Mouse (Mus musculus) neural tube, embryonic 15.5 days (tissue): Measurements from ENCODE around the gene Sez6l2. TPM values are rescaled to one million over a fixed set of nuclear protein-coding genes. Genes with fewer than 3 reads are reported as not detected.
A peak's percentile ranks its signal among the peaks of the same experiment; 100 is the strongest.
"Not testable (repeated sequence)": the region's sequence is repeated elsewhere in the genome, so short reads cannot be mapped to it uniquely, and the experiment has no call there.

ENCODE experiments used
- ATAC-seq: fragments of 200-750 bp; cut with Nextera tagmentation; 2 replicates; pipeline ENCODE4 v1.8.0; 2017; ENCODE audit warnings: mild to moderate bottlenecking, moderate TSS enrichment, moderate library complexity; ENCODE audit not compliant: low FRiP score
- H3K27ac ChIP-seq: fragments of 300-500 bp; sonication (generic); replicated peaks from 2 replicates; pipeline ENCODE4 v1.5.1; 2015; ENCODE audit warnings: mild to moderate bottlenecking, inconsistent platforms
- H3K27me3 ChIP-seq: fragments of 300-500 bp; sonication (generic); replicated peaks from 2 replicates; pipeline ENCODE4 v1.6.1; 2015; ENCODE audit warnings: inconsistent platforms
- H3K36me3 ChIP-seq: fragments of 300-500 bp; sonication (generic); 2 replicates; pipeline ENCODE4 v1.6.1; 2015; ENCODE audit warnings: inconsistent platforms
- H3K4me1 ChIP-seq: fragments of 300-500 bp; sonication (generic); 2 replicates; pipeline ENCODE4 v1.6.1; 2015; ENCODE audit warnings: inconsistent platforms
- H3K4me2 ChIP-seq: fragments of 300-500 bp; sonication (generic); 2 replicates; pipeline ENCODE4 v1.6.1; 2015; ENCODE audit warnings: inconsistent platforms, mild to moderate bottlenecking, moderate library complexity
- H3K4me3 ChIP-seq: fragments of 300-500 bp; sonication (generic); replicated peaks from 2 replicates; pipeline ENCODE4 v1.5.1; 2015; ENCODE audit warnings: mild to moderate bottlenecking, inconsistent platforms
- H3K9ac ChIP-seq: fragments of 300-500 bp; sonication (generic); replicated peaks from 2 replicates; pipeline ENCODE4 v1.6.1; 2015; ENCODE audit warnings: mild to moderate bottlenecking, inconsistent platforms
- H3K9me3 ChIP-seq: fragments of 300-500 bp; sonication (generic); replicated peaks from 2 replicates; pipeline ENCODE4 v1.6.1; 2016; ENCODE audit warnings: inconsistent platforms
- WGBS: fragments of 180-500 bp; shearing (Covaris S2); methylation state at CpG from one replicate; pipeline ENCODE4 v1.1.7; 2015; ENCODE audit warnings: mixed read lengths; 5-methylcytosine and 5-hydroxymethylcytosine counted together
- polyA plus RNA-seq: library from polyadenylated mRNA; unstranded; fragments of >200 nt; fragmentation: Nextera tagmentation; extraction: Ambion mirVana; gene quantifications from 2 replicates; pipeline ENCODE4 v1.2.1, GENCODE M21; 2015

Gene Sez6l2
- polyA plus RNA-seq = 51.6 and 56.9 TPM in 2 replicates

DNA sequence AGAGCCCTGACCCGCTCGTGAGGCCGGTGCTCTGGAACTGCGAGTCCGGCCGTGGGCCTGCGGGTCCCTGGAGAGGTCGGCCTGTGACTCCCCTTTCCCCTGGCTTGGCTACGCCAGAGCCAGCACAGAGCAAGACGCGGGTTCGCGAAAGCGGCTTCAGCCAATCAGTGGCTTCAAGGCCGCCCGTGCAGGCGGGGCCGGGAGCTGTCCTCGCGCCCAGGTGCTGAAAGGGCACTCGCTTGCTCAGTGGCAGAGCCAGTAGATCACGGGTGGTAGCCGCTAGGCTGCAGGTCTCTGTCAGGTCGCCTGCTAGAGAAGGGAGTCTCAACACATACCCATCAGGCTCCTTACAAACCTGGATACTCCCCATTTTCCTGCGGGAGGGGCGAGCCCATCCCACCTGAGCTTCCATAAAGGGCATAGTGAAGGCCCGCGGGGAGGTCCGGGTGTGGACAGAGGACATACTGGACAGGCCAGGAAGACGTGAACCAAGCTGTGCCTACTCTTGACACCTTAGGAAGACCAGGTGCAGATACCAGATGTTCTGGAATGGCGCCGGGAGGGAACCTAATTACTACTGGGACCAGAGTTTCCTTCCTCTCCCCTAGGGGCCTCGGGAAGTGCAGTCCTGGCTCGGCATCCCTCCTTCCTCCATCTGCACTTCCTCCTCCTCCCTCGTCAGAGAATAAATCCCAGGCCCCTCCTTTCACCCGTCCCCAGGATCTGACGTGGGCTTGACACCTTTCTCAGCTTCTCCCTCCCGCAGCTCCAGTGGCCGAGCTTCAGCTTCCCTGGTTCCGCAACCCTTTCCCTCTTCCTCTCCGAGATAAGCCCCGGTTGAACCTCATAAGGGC lies at the start of gene Sez6l2:
Sez6l2 (plus strand) TSS at position 771 of the 854 bp plus-strand sequence.
- peak within 1 kb of the TSS; percentile 96 for H3K27ac ChIP-seq
- H3K4me1 ChIP-seq = peaks cover 72% of the 10 kb centered on the region
- H3K9ac ChIP-seq = peak within 1 kb of the TSS; percentile 73
- peak; percentile 90 for ATAC-seq
- no peaks in the 10 kb centered on the region for H3K9me3 ChIP-seq
- H3K4me2 ChIP-seq = peak within 1 kb of the TSS; percentile 98
- WGBS = under 1% methylated on average over 42 of the region's 42 CpGs
- H3K36me3 ChIP-seq = peaks cover 22% of the 10 kb centered on the region
- peak within 1 kb of the TSS; percentile 67 for H3K4me3 ChIP-seq
- H3K27me3 ChIP-seq = no peaks in the 10 kb centered on the region

DNA sequence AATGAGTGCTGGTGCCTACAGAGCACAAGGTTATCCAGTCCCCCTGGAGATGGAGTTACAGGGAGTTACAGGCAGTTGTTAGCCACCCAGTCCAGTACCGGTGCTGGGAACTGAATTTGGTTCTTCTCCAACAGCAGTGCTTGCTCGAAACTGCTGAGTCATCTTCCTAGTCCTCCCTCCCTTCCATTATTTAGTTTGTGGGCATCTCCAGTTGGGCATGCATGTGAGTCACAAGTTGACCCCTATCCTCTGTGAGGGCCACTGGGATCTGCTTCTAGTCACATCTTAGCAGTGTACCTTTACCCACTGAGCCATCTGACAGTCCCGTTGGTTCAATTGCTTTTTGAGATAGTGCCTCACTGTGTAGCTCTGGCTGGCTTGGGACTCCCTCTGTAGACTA lies 44.8 kb upstream of the Sez6l2 start:
- Histone ChIP-seq H3K9me3 (no peaks in the 10 kb centered on the region), H3K9ac (no peak overlapping the region), H3K27ac (no peak overlapping the region), H3K36me3 (no peaks in the 10 kb centered on the region), H3K27me3 (no peaks in the 10 kb centered on the region), H3K4me1 (no peaks in the 10 kb centered on the region), H3K4me3 (no peak overlapping the region), H3K4me2 (no peak overlapping the region)
- no peak for ATAC-seq
- WGBS = 81% methylated on average over 3 of the region's 3 CpGs

DNA sequence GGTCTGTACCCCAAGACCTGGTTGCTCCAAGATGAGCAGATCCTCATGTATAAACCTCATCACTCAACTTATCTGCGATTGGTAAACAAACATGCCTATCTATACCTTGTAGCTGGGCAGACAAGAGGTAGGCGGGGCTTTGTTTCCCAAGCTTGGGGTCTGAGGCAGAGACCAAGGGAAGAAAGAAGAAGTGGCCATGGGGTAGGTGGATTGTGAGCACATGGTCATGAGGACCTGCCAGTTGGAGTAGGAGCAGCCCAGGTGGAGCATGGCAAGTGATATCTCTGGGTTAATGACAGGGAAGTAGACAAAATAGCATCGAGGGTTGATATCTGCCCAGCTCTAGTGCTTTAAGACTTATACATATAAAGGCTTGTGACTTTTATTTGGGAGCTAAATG lies 35.5 kb upstream of the Sez6l2 start:
- Histone ChIP-seq H3K4me2 (no peak overlapping the region), H3K9ac (no peak overlapping the region), H3K4me3 (no peak overlapping the region), H3K36me3 (no peaks in the 10 kb centered on the region), H3K27me3 (no peaks in the 10 kb centered on the region), H3K9me3 (no peaks in the 10 kb centered on the region), H3K4me1 (no peaks in the 10 kb centered on the region), H3K27ac (no peak overlapping the region)
- 88% methylated on average over 3 of the region's 3 CpGs for WGBS
- ATAC-seq = no peak

DNA sequence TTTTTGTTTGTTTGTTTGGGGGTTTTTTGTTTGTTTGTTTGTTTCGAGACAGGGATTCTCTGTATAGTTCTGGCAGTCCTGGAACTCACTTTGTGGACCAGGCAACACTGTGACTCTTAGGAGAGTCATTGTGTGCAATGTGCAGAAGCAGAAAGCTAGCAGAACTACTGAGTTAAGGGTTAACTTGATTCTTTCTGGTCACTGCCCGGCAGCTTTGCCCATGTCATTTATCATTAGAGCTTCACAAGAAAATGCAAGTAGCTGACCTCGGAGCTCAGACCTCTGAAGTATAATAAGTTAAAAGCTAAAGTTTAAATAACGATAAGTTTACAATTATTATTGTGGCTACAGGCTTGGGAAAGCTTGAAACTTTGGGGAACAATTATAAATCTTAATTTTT lies 32.0 kb upstream of the Sez6l2 start:
- not testable (repeated sequence) for H3K9ac ChIP-seq, ATAC-seq, H3K27me3 ChIP-seq, H3K9me3 ChIP-seq, H3K36me3 ChIP-seq, H3K4me1 ChIP-seq, H3K4me2 ChIP-seq, H3K4me3 ChIP-seq, H3K27ac ChIP-seq
- 26% methylated on average over 4 of the region's 4 CpGs for WGBS

DNA sequence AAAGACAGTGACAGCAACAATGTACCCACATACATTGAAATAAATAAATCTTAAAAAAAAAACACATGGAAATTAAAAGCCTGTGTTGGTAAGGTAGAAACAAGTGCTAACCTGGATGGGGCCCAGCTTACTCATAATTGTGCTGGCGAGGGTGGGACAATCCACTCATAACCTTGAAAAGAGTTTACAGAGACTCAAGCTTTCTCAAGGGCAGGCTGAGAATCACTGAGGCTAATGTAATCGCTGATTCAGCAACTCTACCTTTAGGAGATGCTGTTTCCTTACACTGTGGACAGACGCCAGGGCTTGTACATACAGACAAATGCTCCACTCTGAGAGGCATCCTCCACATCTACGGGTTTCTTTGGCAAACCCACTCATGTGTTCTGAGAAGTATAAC lies 30.4 kb upstream of the Sez6l2 start:
- Histone ChIP-seq H3K4me3 (no peak overlapping the region), H3K9me3 (no peaks in the 10 kb centered on the region), H3K9ac (no peak overlapping the region), H3K4me2 (no peak overlapping the region), H3K27me3 (no peaks in the 10 kb centered on the region), H3K4me1 (peaks cover 5% of the 10 kb centered on the region; the same call in 1 of the 2 replicates), H3K27ac (no peak overlapping the region), H3K36me3 (no peaks in the 10 kb centered on the region)
- WGBS = 84% methylated on average over 4 of the region's 4 CpGs
- no peak for ATAC-seq

DNA sequence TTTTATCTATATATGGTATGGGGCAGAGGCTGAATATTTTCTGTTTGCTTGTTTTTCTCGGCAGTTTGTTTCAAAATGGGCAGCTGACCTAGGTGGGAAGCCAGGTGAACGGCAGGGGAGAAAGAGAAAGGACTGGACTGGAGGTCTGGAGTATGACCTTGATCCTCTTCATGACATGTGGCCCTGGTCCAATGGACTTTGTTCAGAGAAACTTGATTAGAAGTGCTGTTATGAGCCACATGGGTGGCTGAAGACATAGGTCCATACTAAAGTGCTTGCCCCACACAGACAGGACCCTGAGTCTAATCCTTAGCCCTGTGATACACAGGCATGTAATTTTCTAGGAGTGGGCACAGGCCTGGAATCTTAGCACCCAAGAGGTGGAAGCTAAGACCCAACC lies 28.8 kb upstream of the Sez6l2 start:
- Histone ChIP-seq H3K27ac (no peak overlapping the region), H3K4me3 (no peak overlapping the region), H3K4me1 (peaks cover 5% of the 10 kb centered on the region; the same call in 1 of the 2 replicates), H3K27me3 (no peaks in the 10 kb centered on the region), H3K36me3 (no peaks in the 10 kb centered on the region), H3K9me3 (no peaks in the 10 kb centered on the region), H3K4me2 (no peak overlapping the region), H3K9ac (no peak overlapping the region)
- WGBS = 55% methylated on average over 2 of the region's 2 CpGs
- ATAC-seq = no peak

DNA sequence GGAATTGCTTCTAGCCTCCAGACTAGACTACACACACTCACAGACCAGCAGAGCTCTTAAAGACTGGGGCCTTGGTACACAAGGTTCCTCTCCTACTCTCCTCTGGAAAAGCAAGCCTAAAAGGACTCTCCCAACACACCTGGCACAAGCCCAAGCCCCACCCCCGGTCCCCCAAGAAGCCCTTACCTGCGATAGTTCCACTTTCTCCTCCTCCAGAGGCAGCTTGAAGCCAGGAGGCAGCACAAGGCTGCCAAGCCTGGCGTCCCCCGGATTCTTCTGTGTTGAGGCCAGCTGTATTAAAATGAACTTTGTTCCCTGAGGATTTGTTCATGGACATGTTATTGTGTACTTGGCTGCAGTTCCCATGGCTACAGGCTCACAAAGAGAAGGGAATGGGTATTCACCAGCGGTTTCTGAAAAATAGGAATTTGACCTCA lies 27.7 kb upstream of the Sez6l2 start, which contains the start of gene Tmem219:
Tmem219 (minus strand) TSS at position 294 of the 437 bp plus-strand sequence.
- Histone ChIP-seq H3K4me2 (no peak within 1 kb of the TSS), H3K27me3 (no peaks in the 10 kb centered on the region), H3K9ac (no peak within 1 kb of the TSS), H3K4me3 (no peak within 1 kb of the TSS), H3K9me3 (no peaks in the 10 kb centered on the region), H3K36me3 (no peaks in the 10 kb centered on the region), H3K4me1 (peaks cover 5% of the 10 kb centered on the region; the same call in 1 of the 2 replicates), H3K27ac (0 out of 2 replicates have a peak within 1 kb of the TSS, but pooled peaks have one; percentile 13)
- 21% methylated on average over 5 of the region's 5 CpGs for WGBS
- no peak for ATAC-seq

DNA sequence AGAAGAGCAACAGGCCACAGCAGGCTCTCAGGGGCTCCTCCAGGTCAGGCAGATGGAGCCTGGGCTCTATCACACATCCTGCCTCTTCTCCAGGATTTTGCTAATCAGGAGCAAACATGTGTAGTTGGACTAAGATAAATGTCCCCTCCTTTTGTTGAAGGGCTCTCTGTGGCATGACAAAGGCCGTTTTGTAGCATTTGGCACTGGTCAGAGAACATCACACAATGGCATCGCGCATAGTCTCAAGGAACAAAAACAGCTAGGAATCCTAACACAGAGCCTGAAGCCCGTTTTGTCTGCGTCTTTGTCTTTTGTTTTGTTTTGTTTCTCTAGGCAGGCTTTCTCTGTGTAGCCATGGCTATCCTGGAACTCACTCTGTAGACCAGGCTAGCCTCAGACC lies 26.4 kb upstream of the Sez6l2 start:
- Histone ChIP-seq H3K27ac (no peak overlapping the region), H3K4me3 (no peak overlapping the region), H3K36me3 (no peaks in the 10 kb centered on the region), H3K27me3 (no peaks in the 10 kb centered on the region), H3K9ac (no peak overlapping the region), H3K4me2 (no peak overlapping the region), H3K4me1 (peaks cover 5% of the 10 kb centered on the region; the same call in 1 of the 2 replicates), H3K9me3 (no peaks in the 10 kb centered on the region)
- no peak for ATAC-seq
- 20% methylated on average over 5 of the region's 5 CpGs for WGBS

DNA sequence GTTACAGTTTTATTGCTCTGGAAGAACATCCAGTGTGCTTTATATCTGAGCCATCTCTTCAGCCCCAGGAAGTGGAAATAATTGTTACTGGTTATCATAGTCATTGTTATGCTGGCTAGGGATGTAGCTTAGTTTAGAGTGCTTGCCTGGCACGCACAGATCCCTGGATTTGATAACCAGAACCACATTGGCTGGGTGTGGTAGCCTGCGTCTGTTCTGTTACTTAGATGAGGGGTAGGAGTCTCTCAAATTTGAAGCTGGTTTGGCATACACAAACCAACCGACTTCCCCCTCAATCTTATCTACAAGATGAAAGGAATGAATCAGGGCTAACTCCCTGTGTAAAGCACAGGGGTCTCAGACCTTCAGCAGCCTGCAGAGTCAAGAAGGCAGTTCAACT lies 24.1 kb upstream of the Sez6l2 start:
- Histone ChIP-seq H3K27me3 (no peaks in the 10 kb centered on the region), H3K36me3 (peaks cover under 1% of the 10 kb centered on the region; the same call in 1 of the 2 replicates), H3K4me1 (peaks cover 20% of the 10 kb centered on the region), H3K4me3 (no peak overlapping the region), H3K4me2 (no peak overlapping the region), H3K9ac (no peak overlapping the region), H3K27ac (no peak overlapping the region), H3K9me3 (no peaks in the 10 kb centered on the region)
- 65% methylated on average over 3 of the region's 3 CpGs for WGBS
- ATAC-seq = no peak

DNA sequence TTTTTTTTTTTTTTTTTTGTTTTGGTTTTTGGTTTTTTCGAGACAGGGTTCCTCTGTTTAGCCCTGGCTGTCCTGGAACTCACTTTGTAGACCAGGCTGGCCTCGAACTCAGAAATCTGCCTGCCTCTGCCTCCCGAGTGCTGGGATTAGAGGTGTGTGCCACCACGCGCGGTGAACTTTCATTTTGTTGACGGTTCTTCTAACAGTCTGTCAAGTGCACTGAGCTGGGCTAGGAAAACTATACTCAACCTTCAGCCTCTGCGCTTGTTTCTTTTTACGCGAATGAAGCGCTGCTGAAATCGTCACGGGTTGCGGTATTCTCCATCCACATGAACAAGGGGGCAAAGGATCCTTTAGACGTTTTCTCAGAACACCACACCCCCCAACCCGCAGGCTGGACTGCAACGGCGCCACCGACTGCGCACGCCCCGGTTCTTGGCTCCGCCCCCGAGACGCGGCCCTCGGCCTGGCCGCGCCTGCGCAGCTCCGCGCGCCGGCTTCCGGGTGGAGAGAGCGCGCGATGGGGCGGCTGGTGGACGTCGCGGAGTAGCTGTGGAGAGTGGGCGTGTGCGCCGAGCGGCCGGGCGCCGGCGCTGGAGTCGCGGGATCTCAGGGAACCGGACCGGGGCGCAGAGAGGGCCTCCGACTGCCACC lies 21.9 kb upstream of the Sez6l2 start, which contains the start of gene Kctd13:
Kctd13 (plus strand) TSS at position 496 of the 654 bp plus-strand sequence.
- Histone ChIP-seq H3K27me3 (no peaks in the 10 kb centered on the region), H3K9me3 (no peaks in the 10 kb centered on the region), H3K27ac (peak within 1 kb of the TSS; percentile 87), H3K9ac (peak within 1 kb of the TSS; percentile 80), H3K4me2 (peak within 1 kb of the TSS; percentile 89), H3K36me3 (peaks cover 8% of the 10 kb centered on the region), H3K4me1 (peaks cover 15% of the 10 kb centered on the region), H3K4me3 (peak within 1 kb of the TSS; percentile 98)
- WGBS = 5% methylated on average over 54 of the region's 56 CpGs
- peak; percentile 96 for ATAC-seq

DNA sequence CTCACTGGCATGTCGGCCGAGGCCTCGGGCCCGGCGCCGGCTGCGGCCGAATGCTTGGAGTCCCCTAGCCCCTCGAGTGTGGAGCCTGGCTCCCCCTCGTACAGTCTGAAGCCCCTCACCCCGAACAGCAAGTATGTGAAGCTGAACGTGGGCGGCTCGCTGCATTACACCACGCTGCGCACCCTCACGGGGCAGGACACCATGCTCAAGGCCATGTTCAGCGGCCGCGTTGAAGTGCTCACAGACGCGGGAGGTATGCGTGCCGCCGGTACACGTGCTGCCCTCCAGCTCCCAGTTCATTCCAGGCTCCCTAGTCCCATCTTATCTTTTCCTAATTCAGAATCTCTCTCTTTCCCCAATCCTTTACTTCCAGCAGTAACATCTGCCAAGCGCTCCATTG lies 21.3 kb upstream of the Sez6l2 start:
- H3K27ac ChIP-seq = peak overlapping the region; percentile 87
- no peaks in the 10 kb centered on the region for H3K9me3 ChIP-seq
- peak; percentile 75 for ATAC-seq
- peaks cover 8% of the 10 kb centered on the region for H3K36me3 ChIP-seq
- H3K9ac ChIP-seq = peak overlapping the region; percentile 80
- H3K4me2 ChIP-seq = peak overlapping the region; percentile 89
- under 1% methylated on average over 27 of the region's 27 CpGs for WGBS
- peak overlapping the region; percentile 98 for H3K4me3 ChIP-seq
- H3K27me3 ChIP-seq = no peaks in the 10 kb centered on the region
- peaks cover 15% of the 10 kb centered on the region for H3K4me1 ChIP-seq
